Mouse (Mus musculus) bone marrow, adult 2 months (tissue): ENCODE measurements around the gene Gpr142.

Experiments used
- CTCF ChIP-seq: fragments of 200-500 bp; IDR thresholded peaks from 2 replicates; pipeline ENCODE4 v1.5.1; 2011; ENCODE audit warnings: low read length, control low read depth; ENCODE audit not compliant: control insufficient read depth, insufficient read depth
- POLR2A ChIP-seq: fragments of 200-500 bp; IDR thresholded peaks from 2 replicates; pipeline ENCODE4 v1.6.1; 2011; ENCODE audit warnings: low read depth, mild to moderate bottlenecking, control low read depth, low read length, borderline replicate concordance; ENCODE audit not compliant: control insufficient read depth

DNA sequence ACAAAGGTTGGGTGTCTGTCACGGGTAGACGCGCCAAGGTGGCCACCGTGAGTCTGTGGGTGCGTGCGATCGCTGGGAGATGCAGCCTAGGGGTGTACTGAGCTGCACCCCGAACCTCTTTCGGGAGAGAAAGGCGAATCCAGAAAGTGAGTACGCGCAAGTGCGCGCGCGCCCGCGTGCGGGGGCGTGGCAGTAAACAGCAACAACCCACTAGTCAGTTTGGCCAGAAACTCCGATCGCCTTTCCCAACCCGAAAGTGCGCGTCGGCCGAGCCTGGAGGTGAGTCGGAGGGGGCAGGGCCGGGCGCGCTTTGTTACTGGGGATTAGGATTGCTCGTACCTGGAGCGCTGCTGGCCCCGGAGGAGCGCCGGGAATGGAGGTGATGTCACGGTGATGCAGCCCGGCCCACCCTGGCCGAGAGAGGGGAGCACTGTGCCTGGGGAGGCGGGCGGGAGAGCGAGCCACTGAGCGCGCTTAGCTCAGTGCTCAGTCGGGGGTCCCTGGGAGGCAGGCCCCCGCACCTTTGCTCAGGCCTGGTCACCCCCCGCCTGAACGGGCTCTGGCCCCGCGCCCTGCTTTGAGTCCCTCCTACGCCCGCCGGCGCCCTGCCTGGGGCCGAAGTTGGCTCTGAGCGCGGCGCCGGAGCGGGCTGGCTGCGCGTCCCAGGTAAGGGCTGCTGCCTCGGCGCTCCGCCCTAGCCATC, 53.0 kb downstream of the Gpr142 start:
- TF ChIP-seq CTCF (no peak), POLR2A (no peak)
